Mouse (Mus musculus) forebrain, embryonic 11.5 days (tissue): ENCODE data around the gene Tpk1. TPM values are rescaled to one million over a fixed set of nuclear protein-coding genes. Genes with fewer than 3 reads are reported as not detected.
"Not testable (repeated sequence)": the region's sequence is repeated elsewhere in the genome, so short reads cannot be mapped to it uniquely, and the experiment has no call there.

Experiments
- ATAC-seq: fragments of 200-750 bp; cut with Nextera tagmentation; replicated peaks from 2 replicates; pipeline ENCODE4 v1.8.0; 2017; ENCODE audit warnings: moderate TSS enrichment; ENCODE audit not compliant: low FRiP score
- DNase-seq: peaks from one replicate; pipeline ENCODE4 v3.0.0-alpha.2; 2017; ENCODE audit warnings: low spot score
- H3K27ac ChIP-seq: fragments of 300-500 bp; sonication (generic); 2 replicates; pipeline ENCODE4 v1.5.1; 2014; ENCODE audit warnings: low read depth, low read length
- H3K27me3 ChIP-seq: fragments of 300-500 bp; sonication (generic); 2 replicates; pipeline ENCODE4 v1.6.1; 2014; ENCODE audit warnings: mild to moderate bottlenecking, low read length, mixed read lengths; ENCODE audit not compliant: control insufficient read depth, insufficient read depth
- H3K36me3 ChIP-seq: fragments of 300-500 bp; sonication (generic); 2 replicates; pipeline ENCODE4 v1.6.1; 2014; ENCODE audit warnings: mild to moderate bottlenecking, low read length, moderate library complexity, mixed read lengths; ENCODE audit not compliant: control insufficient read depth, insufficient read depth
- H3K4me1 ChIP-seq: fragments of 300-500 bp; sonication (generic); replicated peaks from 2 replicates; pipeline ENCODE4 v1.6.1; 2014; ENCODE audit warnings: low read length, mixed read lengths; ENCODE audit not compliant: control insufficient read depth, insufficient read depth
- H3K4me2 ChIP-seq: fragments of 300-500 bp; sonication (generic); 2 replicates; pipeline ENCODE4 v1.6.1; 2014; ENCODE audit warnings: low read depth, mild to moderate bottlenecking, low read length, moderate library complexity, mixed read lengths; ENCODE audit not compliant: severe bottlenecking
- H3K4me3 ChIP-seq: fragments of 300-500 bp; sonication (generic); 2 replicates; pipeline ENCODE4 v1.5.1; 2014; ENCODE audit warnings: low read depth, low read length
- H3K9ac ChIP-seq: fragments of 300-500 bp; sonication (generic); 2 replicates; pipeline ENCODE4 v1.6.1; 2014; ENCODE audit warnings: low read length
- H3K9me3 ChIP-seq: fragments of 300-500 bp; sonication (generic); 2 replicates; pipeline ENCODE4 v1.6.1; 2016; ENCODE audit warnings: low read length, mixed read lengths; ENCODE audit not compliant: control insufficient read depth
- WGBS: fragments of 180-500 bp; shearing (Covaris S2); extraction: QIAGEN DNeasy Blood & Tissue Kit; methylation state at CpG from one replicate; pipeline ENCODE4 v1.1.7; 2014; 5-methylcytosine and 5-hydroxymethylcytosine counted together
- polyA plus RNA-seq: library from polyadenylated mRNA; unstranded; fragments of >200 nt; fragmentation: Nextera tagmentation; extraction: Ambion mirVana; gene quantifications from 2 replicates; pipeline ENCODE4 v1.2.1, GENCODE M21; 2014

Tpk1 gene
- polyA plus RNA-seq, 1 experiment from 2014 or later, result 5.4 TPM

- Histone ChIP-seq H3K36me3 (no peaks in the 10 kb centered on the region), H3K9ac (no peak overlapping the region), H3K4me3 (no peak overlapping the region), H3K27ac (no peak overlapping the region), H3K4me2 (no peak overlapping the region), H3K27me3 (no peaks in the 10 kb centered on the region), H3K4me1 (no peaks in the 10 kb centered on the region), H3K9me3 (no peaks in the 10 kb centered on the region)
- DNase-seq (no peak), ATAC-seq (no peak)
- 72% methylated on average over 2 of the region's 2 CpGs for WGBS
These were observed 141.1 kb downstream of the Tpk1 start for GRCm38 (mm10) chr6:43525028-43525427.

GRCm38 (mm10) chr6:43522046-43522445 is 144.0 kb downstream of the Tpk1 start:
- Histone ChIP-seq H3K4me3 (no peak overlapping the region), H3K4me1 (no peaks in the 10 kb centered on the region), H3K27me3 (no peaks in the 10 kb centered on the region), H3K9me3 (no peaks in the 10 kb centered on the region), H3K4me2 (no peak overlapping the region), H3K36me3 (no peaks in the 10 kb centered on the region), H3K9ac (no peak overlapping the region), H3K27ac (no peak overlapping the region)
- 17% methylated on average over 1 of the region's 1 CpGs for WGBS
- no peak for DNase-seq
- ATAC-seq, result 0 out of 2 replicates have a peak, but pooled peaks have one; percentile 39

GRCm38 (mm10) chr6:43520218-43520617 is 145.9 kb downstream of the Tpk1 start:
- DNase-seq (no peak), ATAC-seq (no peak)
- Histone ChIP-seq H3K9ac (no peak overlapping the region), H3K27me3 (no peaks in the 10 kb centered on the region), H3K36me3 (no peaks in the 10 kb centered on the region), H3K4me2 (no peak overlapping the region), H3K27ac (no peak overlapping the region), H3K9me3 (no peaks in the 10 kb centered on the region), H3K4me1 (no peaks in the 10 kb centered on the region), H3K4me3 (no peak overlapping the region)
- WGBS, result 33% methylated on average over 2 of the region's 2 CpGs

- H3K9ac ChIP-seq, result no peak overlapping the region
- ATAC-seq (no peak), DNase-seq (no peak)
- H3K4me3 ChIP-seq, result no peak overlapping the region
- H3K27me3 ChIP-seq, result no peaks in the 10 kb centered on the region
- no peaks in the 10 kb centered on the region for H3K9me3 ChIP-seq
- no peak overlapping the region for H3K4me2 ChIP-seq
- H3K27ac ChIP-seq, result no peak overlapping the region
- H3K4me1 ChIP-seq, result no peaks in the 10 kb centered on the region
- H3K36me3 ChIP-seq, result no peaks in the 10 kb centered on the region
These were observed 147.7 kb downstream of the Tpk1 start for GRCm38 (mm10) chr6:43518378-43518777.

- Histone ChIP-seq H3K4me1 (no peaks in the 10 kb centered on the region), H3K9ac (no peak overlapping the region), H3K4me2 (no peak overlapping the region), H3K27ac (no peak overlapping the region), H3K4me3 (no peak overlapping the region), H3K9me3 (no peaks in the 10 kb centered on the region), H3K36me3 (no peaks in the 10 kb centered on the region), H3K27me3 (no peaks in the 10 kb centered on the region)
- 84% methylated on average over 2 of the region's 2 CpGs for WGBS
- DNase-seq (no peak), ATAC-seq (no peak)
These were observed 148.8 kb downstream of the Tpk1 start for GRCm38 (mm10) chr6:43517316-43517655.

GRCm38 (mm10) chr6:43516593-43517315 is 149.3 kb downstream of the Tpk1 start:
- no peak for ATAC-seq

GRCm38 (mm10) chr6:43506686-43507385 is 159.2 kb downstream of the Tpk1 start:
- not testable (repeated sequence) for H3K4me1 ChIP-seq, H3K27ac ChIP-seq, H3K9ac ChIP-seq, H3K27me3 ChIP-seq, ATAC-seq, H3K9me3 ChIP-seq, H3K4me3 ChIP-seq, H3K36me3 ChIP-seq, H3K4me2 ChIP-seq, DNase-seq
- 78% methylated on average over 2 of the region's 2 CpGs for WGBS

More at GRCm38 (mm10) chr6:43516593-43517315, 149.3 kb downstream of the Tpk1 start:
- H3K9me3 ChIP-seq, result no peaks in the 10 kb centered on the region
- H3K27me3 ChIP-seq, result no peaks in the 10 kb centered on the region
- no peak overlapping the region for H3K27ac ChIP-seq
- no peaks in the 10 kb centered on the region for H3K36me3 ChIP-seq
- H3K4me2 ChIP-seq, result no peak overlapping the region
- no peak overlapping the region for H3K4me3 ChIP-seq
- no peaks in the 10 kb centered on the region for H3K4me1 ChIP-seq
- DNase-seq, result no peak
- no peak overlapping the region for H3K9ac ChIP-seq
- WGBS, result 89% methylated on average over 2 of the region's 2 CpGs

GRCm38 (mm10) chr6:43504609-43505230 is 161.4 kb downstream of the Tpk1 start:
- no peak overlapping the region for H3K27ac ChIP-seq
- no peak for ATAC-seq
- H3K36me3 ChIP-seq, result no peaks in the 10 kb centered on the region
- H3K27me3 ChIP-seq, result no peaks in the 10 kb centered on the region
- no peak overlapping the region for H3K4me3 ChIP-seq
- WGBS, result 86% methylated on average over 5 of the region's 5 CpGs
- no peaks in the 10 kb centered on the region for H3K9me3 ChIP-seq
- no peak overlapping the region for H3K4me2 ChIP-seq
- DNase-seq, result no peak
- H3K9ac ChIP-seq, result no peak overlapping the region
- no peaks in the 10 kb centered on the region for H3K4me1 ChIP-seq
